Mouse (Mus musculus) midbrain, postnatal 0 days (tissue): ENCODE data around the gene Ccl22. TPM values are rescaled to one million over a fixed set of nuclear protein-coding genes. Genes with fewer than 3 reads are reported as not detected.

Experiments used
- ATAC-seq: fragments of 200-750 bp; cut with Nextera tagmentation; 2 replicates; pipeline ENCODE4 v1.8.0; 2017; ENCODE audit warnings: moderate number of reproducible peaks, mild to moderate bottlenecking, moderate TSS enrichment, moderate library complexity; ENCODE audit not compliant: low FRiP score
- DNase-seq: peaks from one replicate; pipeline ENCODE4 v3.0.0-alpha.2; 2015; ENCODE audit warnings: low spot score
- H3K27ac ChIP-seq: fragments of 300-500 bp; sonication (generic); 2 replicates; pipeline ENCODE4 v1.5.1; 2014; ENCODE audit warnings: low read depth, mild to moderate bottlenecking, low read length, mixed read lengths
- H3K27me3 ChIP-seq: fragments of 300-500 bp; sonication (generic); 2 replicates; pipeline ENCODE4 v1.6.1; 2014; ENCODE audit warnings: low read length, control low read depth, mixed read lengths; ENCODE audit not compliant: insufficient read depth
- H3K36me3 ChIP-seq: fragments of 300-500 bp; sonication (generic); 2 replicates; pipeline ENCODE4 v1.6.1; 2014; ENCODE audit warnings: low read length, control low read depth, mixed read lengths; ENCODE audit not compliant: insufficient read depth
- H3K4me1 ChIP-seq: fragments of 300-500 bp; sonication (generic); 2 replicates; pipeline ENCODE4 v1.6.1; 2014; ENCODE audit warnings: mild to moderate bottlenecking, control low read depth, antibody characterized with exemption, low read length, mixed read lengths; ENCODE audit not compliant: insufficient read depth
- H3K4me2 ChIP-seq: fragments of 300-500 bp; sonication (generic); 2 replicates; pipeline ENCODE4 v1.6.1; 2014; ENCODE audit warnings: low read depth, mild to moderate bottlenecking, low read length, mixed read lengths; ENCODE audit not compliant: poor library complexity, severe bottlenecking
- H3K4me3 ChIP-seq: fragments of 300-500 bp; sonication (generic); 2 replicates; pipeline ENCODE4 v1.5.1; 2014; ENCODE audit warnings: low read depth, mild to moderate bottlenecking, low read length, moderate library complexity
- H3K9ac ChIP-seq: fragments of 300-500 bp; sonication (generic); replicated peaks from 2 replicates; pipeline ENCODE4 v1.6.1; 2014; ENCODE audit warnings: mild to moderate bottlenecking, low read length, moderate library complexity, mixed read lengths; ENCODE audit not compliant: poor library complexity, severe bottlenecking
- H3K9me3 ChIP-seq: fragments of 300-500 bp; sonication (generic); 2 replicates; pipeline ENCODE4 v1.6.1; 2016; ENCODE audit warnings: low read length, control low read depth
- CTCF ChIP-seq: IDR thresholded peaks from 2 replicates; pipeline ENCODE4 v1.5.1; 2016; ENCODE audit warnings: antibody characterized with exemption, mild to moderate bottlenecking
- WGBS: fragments of 180-500 bp; shearing (Covaris S2); extraction: QIAGEN DNeasy Blood & Tissue Kit; methylation state at CpG from one replicate; pipeline ENCODE4 v1.1.7; 2014; 5-methylcytosine and 5-hydroxymethylcytosine counted together
- polyA plus RNA-seq: library from polyadenylated mRNA; unstranded; fragments of >200 nt; fragmentation: Nextera tagmentation; extraction: Ambion mirVana; gene quantifications from 2 replicates; pipeline ENCODE4 v1.2.1, GENCODE M21; 2015
- total RNA-seq: library from RNA; depleted of rRNA; stranded (reverse); fragments of >200 nt; gene quantifications from 2 replicates; pipeline ENCODE4 v1.2.3, GENCODE M21; 2014

The Ccl22 gene
- total and polyA plus RNA-seq, 2 experiments from 2014 or later = not detected

DNA sequence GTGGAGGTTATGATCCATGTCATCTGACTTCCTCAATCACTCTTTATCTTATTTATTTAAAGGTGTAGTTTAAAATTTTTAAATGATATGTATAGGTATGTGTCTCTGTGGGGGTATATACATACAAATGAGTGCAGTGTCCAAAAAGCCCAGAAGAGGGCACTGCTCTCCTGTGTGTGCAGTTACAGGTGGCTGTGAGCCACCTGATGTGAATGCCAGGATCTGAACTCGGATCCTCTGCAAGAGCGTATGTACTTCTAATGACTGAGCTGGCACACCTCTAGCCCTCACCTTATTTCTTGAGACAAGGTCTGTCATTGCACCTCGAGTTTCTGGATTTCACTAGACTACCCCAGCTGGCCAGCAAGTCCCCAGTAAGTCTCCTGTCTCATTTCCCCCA lies 4.8 kb upstream of the Ccl22 start:
- H3K9ac ChIP-seq = no peak overlapping the region
- no peak overlapping the region for H3K4me3 ChIP-seq
- TF ChIP-seq CTCF = no peak
- H3K4me2 ChIP-seq = no peak overlapping the region
- DNase-seq (no peak), ATAC-seq (no peak)
- no peak overlapping the region for H3K27ac ChIP-seq
- no peaks in the 10 kb centered on the region for H3K4me1 ChIP-seq
- H3K27me3 ChIP-seq = no peaks in the 10 kb centered on the region
- H3K9me3 ChIP-seq = no peaks in the 10 kb centered on the region
- no peaks in the 10 kb centered on the region for H3K36me3 ChIP-seq
- WGBS = 87% methylated on average over 3 of the region's 3 CpGs

- Histone ChIP-seq H3K4me3 (no peak overlapping the region), H3K4me2 (no peak overlapping the region), H3K36me3 (no peaks in the 10 kb centered on the region), H3K9ac (no peak overlapping the region), H3K9me3 (no peaks in the 10 kb centered on the region), H3K4me1 (no peaks in the 10 kb centered on the region), H3K27me3 (no peaks in the 10 kb centered on the region), H3K27ac (no peak overlapping the region)
- 98% methylated on average over 4 of the region's 4 CpGs for WGBS
- no peak for TF ChIP-seq CTCF
- no peak for ATAC-seq
- no peak for DNase-seq
Observed at GRCm38 (mm10) chr8:94741726-94742125, 3.7 kb upstream of the Ccl22 start.

DNA sequence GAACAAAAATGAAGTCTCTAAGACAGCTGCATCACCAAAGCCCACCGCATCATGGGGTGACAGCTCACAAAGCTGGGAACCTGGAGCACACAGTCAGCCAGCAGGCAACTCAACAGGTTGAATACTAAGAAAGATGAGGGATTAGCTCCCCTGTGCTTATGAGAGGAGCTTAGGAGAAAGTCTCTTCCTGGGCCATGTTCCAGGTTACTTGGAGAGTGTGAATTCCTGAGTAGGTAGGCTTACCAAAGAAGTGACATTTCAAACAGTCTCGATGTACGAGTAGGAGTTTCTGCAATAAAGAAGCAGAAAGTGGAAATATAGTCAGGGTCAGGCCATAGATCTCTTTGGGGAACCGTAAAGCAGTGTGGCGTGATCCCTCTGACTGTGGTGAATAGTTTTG lies 906 bp upstream of the Ccl22 start:
- no peak for ATAC-seq
- WGBS = 95% methylated on average over 5 of the region's 5 CpGs
- Histone ChIP-seq H3K4me1 (no peaks in the 10 kb centered on the region), H3K27me3 (no peaks in the 10 kb centered on the region), H3K4me3 (no peak overlapping the region), H3K4me2 (no peak overlapping the region), H3K9me3 (no peaks in the 10 kb centered on the region), H3K9ac (no peak overlapping the region), H3K36me3 (no peaks in the 10 kb centered on the region), H3K27ac (no peak overlapping the region)
- no peak for DNase-seq
- no peak for TF ChIP-seq CTCF

GRCm38 (mm10) chr8:94744972-94745371 lies 418 bp upstream of the Ccl22 start:
- Histone ChIP-seq H3K36me3 (no peaks in the 10 kb centered on the region), H3K27ac (no peak overlapping the region), H3K4me3 (no peak overlapping the region), H3K9me3 (no peaks in the 10 kb centered on the region), H3K27me3 (no peaks in the 10 kb centered on the region), H3K9ac (no peak overlapping the region), H3K4me1 (no peaks in the 10 kb centered on the region), H3K4me2 (no peak overlapping the region)
- WGBS = 83% methylated on average over 9 of the region's 9 CpGs
- ATAC-seq (no peak), DNase-seq (no peak)
- TF ChIP-seq CTCF = no peak

DNA sequence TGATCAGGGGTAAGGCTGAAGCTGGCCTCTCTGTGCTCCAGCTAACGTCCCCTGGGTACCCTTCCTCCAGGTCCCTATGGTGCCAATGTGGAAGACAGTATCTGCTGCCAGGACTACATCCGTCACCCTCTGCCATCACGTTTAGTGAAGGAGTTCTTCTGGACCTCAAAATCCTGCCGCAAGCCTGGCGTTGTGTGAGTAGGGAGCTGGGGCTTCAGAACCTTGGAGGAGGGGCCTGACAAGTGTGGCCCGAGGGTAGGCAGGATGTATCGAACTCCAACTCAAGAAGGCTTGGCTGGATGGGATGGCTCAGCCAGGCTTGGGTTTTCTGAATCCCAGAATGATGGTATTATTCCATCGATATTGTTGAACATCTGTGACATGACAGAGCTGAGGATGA lies 1.4 kb downstream of the Ccl22 start:
- H3K27me3 ChIP-seq = no peaks in the 10 kb centered on the region
- no peak overlapping the region for H3K9ac ChIP-seq
- H3K36me3 ChIP-seq = no peaks in the 10 kb centered on the region
- no peak overlapping the region for H3K27ac ChIP-seq
- no peak for DNase-seq
- H3K4me3 ChIP-seq = no peak overlapping the region
- WGBS = 83% methylated on average over 8 of the region's 8 CpGs
- H3K4me2 ChIP-seq = no peak overlapping the region
- no peak for TF ChIP-seq CTCF
- no peak for ATAC-seq
- no peaks in the 10 kb centered on the region for H3K4me1 ChIP-seq
- no peaks in the 10 kb centered on the region for H3K9me3 ChIP-seq

- H3K27me3 ChIP-seq = no peaks in the 10 kb centered on the region
- H3K27ac ChIP-seq = no peak overlapping the region
- H3K4me2 ChIP-seq = no peak overlapping the region
- no peaks in the 10 kb centered on the region for H3K4me1 ChIP-seq
- no peaks in the 10 kb centered on the region for H3K9me3 ChIP-seq
- no peak for TF ChIP-seq CTCF
- no peaks in the 10 kb centered on the region for H3K36me3 ChIP-seq
- no peak overlapping the region for H3K4me3 ChIP-seq
- 61% methylated on average over 4 of the region's 4 CpGs for WGBS
- ATAC-seq = no peak
- no peak overlapping the region for H3K9ac ChIP-seq
- no peak for DNase-seq
Observed at GRCm38 (mm10) chr8:94748363-94748762, 3.0 kb downstream of the Ccl22 start.
